Mouse (Mus musculus) naive thymus-derived CD4-positive, alpha-beta T cell, adult 5 months (primary cell): ENCODE results near the gene Lbh. TPM values are rescaled to one million over a fixed set of nuclear protein-coding genes. Genes with fewer than 3 reads are reported as not detected.

Source experiments
- polyA plus RNA-seq: library from polyadenylated mRNA; unstranded; fragments of 100-300 nt; shearing (Covaris generic); gene quantifications from one replicate; pipeline ENCODE4 v1.2.1, GENCODE M21; 2017

Gene Lbh
- polyA plus RNA-seq = 15.4 TPM

GRCm38 (mm10) chr17:72918053-72918452 lies at the start of gene Lbh:
Gene Lbh, plus strand, starts transcription at chr17:72918305.

Other genes starting within 250 kb of the Lbh start
- 154 TPM for gene Ypel5, start 81.9 kb upstream of the Lbh start, polyA plus RNA-seq
- 6.9 TPM for gene Lclat1, start 189.7 kb downstream of the Lbh start, polyA plus RNA-seq